Mouse (Mus musculus): ENCODE data around the gene Gm4792.

The Gm4792 gene

DNA sequence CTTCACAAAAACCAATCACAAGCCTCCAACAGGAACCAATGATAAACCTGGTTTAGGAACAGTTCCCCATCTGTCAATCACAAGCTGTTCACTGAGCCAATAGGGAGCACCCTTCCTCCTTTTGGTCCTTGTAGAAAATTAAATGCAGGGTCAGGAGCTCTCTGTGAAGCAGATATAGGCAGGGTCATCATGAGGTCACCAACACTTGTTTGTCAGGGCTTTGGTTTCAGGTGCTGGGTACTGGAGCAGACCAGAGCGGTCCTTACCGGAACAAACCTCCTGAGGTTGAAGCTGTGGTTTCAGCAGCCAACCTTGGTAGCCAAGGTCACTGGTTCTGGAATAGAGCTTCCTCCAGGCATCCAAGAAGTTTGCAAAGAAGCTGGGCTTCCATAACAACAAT lies 798 bp upstream of the Gm4792 start:
- DNase-seq = peak; percentile 38

DNA sequence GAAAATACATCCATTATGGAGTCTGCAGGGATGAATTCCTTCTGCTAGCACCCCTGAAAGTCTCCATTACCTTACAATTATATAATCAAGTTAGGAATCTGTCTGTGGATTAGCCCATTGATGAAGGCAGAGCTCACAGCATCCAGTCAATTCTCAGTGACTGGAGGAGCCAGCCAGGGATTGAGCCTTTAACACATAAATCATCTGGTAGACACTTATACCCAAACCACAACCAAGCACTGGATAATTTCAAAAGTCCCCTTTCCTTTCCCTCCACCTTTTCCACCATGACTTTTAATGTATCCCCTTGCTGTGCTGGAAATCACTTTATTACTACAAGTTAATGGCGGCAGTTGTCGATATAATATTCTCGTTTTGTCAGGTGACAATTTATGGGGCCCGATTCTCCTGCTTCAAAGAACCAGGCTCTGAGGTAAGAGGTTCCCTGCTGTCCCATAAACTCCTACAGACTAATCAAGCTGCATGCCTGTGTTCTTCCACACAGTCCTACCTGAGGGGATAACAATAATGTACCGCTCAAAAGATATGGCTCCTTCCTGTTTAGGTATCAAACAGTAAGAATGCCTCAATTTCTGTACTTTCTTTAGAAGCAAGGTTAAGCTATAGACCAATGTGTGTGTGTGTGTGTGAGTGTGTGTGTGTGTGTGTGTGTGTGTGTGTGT lies 2.4 kb downstream of the Gm4792 start:
- DNase-seq = no peak

DNA sequence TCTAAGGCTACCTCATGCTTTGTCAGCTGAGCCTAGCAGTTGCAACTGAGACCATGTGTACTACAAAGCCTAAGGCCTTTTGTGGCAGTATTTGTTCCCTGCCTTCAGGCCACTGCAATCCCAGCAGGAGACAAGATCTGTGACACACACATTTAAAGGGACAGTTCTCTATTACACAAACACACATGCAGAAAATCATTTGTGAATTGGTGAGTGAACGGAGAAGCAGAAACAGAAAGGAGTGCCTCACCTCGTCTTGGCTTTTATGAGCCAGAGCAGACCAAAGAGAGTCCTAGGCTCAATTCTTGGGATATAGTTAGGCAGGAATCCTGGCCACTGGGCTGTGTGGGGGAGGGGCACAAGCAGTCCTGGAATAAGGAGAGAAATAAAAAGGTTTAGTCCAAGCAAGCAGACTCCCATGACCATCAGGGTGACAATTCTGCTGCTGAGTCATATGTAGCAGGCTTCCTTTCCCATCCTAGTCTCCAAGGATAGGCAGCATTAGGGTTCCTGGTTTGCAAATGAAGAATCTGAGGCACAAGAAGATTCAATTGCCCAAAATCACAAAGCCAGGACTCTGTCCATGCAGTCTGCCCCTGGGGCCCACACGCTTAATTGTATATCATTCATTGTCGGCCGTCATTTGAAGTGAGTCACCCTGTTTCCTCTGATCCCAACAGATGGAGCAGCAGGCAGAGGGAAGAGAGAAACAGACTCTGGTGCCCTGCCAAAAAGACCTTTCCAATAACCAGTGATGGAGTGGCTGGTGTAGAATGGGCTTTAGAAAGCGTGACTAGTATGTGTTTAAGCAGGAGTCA lies 3.4 kb downstream of the Gm4792 start:
- DNase-seq = no peak

DNA sequence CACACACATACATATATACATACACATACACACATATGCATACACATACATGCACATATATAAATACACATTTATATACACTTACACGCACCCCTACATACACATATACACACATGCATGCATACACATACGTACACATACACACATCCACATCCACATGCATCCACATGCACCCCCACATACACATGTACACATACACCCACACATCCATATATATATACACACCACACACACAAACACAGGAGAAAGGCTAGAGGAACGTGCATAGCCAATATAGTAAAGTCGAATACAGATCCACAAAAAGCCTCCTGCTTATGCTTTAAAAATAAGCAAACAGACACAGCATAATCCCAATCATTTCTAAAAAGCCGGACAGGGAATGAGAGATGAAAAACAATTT lies 4.1 kb downstream of the Gm4792 start:
- DNase-seq = no peak

DNA sequence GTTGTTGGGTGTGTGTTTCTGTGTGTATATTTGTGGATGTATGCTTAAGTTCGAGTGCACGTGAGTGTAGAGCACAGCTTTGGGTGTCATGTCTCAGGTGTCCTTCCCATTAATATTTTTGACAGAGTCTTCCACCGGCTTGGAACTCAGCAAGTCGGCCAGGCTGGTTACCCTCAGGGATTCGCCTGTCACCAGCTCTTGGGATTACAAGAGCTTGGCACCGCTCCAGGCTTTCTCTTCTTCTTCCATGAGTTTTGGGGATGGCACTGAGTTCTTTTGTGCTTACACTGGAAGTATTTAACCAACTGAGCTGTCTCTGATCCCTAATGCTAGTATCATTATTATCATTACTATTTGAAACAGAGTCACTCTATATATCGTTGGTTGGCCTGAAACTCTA lies 15.7 kb downstream of the Gm4792 start:
- DNase-seq = no peak

DNA sequence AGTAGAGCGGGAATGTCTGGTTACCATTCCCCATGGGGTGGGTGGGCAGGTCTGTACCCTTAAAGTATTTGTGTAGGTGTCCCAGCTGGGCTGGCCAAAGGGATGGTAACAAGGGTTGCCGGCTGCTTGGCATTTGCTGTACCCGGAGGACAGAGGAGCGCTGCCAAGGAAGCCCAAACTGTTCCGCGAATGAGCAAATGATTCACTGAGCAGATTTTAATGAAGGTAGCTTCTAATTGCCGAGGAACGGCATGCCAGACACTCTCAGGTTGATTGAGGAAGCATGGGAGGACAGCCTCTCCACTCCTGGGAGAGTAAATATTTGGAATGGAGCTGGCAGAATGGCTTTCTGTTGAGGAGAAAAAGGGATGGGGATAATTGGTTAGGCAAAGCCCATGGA lies 16.3 kb downstream of the Gm4792 start:
- peak; percentile 17 for DNase-seq

DNA sequence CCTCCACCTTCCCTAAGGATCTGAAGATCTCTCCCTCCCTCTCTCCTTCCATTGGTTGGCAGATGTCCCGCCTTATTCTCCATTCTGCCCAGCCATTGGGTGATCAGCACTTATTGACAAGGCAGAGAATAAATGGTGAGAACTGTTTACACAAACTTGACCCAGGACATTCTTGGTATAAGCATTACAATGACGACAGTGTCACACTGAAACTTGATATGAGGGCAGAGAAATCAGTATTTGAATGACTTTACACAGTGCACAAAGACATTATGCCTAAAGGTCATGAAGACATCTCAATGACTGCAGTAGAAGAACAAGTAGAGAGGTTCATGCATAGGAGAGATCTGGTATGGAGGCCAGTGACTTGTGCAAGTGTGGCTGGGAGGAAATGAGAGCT lies 22.0 kb downstream of the Gm4792 start:
- no peak for DNase-seq

DNA sequence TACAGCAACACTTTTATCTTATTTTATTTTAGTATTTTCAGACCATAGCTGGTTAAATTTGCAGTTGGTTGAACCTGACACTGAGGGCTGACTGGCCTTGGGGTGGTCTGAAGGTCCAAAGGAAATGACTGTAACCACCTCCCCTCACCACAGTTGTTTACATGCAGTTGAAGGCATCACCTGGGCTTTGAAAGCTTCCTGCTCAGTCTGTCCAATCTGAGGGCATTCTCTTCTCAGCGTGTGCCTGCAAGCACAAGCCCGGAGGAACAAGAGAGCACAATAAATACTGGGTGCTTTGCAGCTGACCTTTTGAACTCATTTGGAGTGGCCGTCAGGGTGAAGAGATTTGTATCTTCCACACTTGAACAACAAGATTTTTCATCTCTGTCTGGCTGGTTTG lies 23.2 kb downstream of the Gm4792 start:
- no peak for DNase-seq

DNA sequence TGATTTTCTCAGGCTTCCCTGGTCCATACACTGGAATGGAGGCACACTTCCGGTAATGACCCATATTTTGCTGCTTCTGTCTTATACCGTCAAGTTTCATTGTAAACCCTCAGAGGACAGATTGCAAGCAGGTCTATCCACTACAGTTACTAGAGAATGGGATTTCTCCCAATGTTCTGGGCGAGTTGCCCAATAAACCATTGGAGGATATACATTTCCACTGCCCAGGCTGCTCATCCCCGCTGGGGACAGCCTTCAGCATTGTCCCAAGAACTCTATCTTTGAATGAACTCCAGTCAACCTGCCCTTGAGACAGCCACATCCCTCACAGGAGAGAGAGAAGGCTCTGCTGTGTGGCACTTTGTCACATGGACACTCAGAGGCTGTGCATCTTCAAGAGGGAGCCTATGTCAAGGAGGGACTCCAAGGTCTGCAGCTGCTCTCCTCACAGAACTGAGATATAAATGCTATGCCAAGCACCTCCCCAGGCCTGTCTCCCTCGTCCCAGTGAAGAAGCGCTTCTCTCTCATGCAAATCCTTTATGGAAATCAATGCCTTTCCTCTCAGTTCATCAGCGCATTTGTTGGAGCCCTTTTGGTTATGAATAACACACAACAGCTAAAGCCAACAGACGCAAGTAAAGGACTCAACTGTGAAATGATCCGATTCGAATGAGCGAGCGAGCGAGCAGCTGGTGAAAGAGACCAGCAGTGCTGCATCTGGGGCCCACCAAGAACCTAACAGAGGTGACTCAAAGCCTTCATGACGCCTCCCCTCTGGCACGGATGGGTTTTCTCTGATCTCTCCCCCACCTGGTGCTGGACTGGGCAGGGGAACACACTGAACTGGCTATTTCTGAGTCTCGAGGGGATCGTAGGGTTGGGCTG lies 32.6 kb downstream of the Gm4792 start:
- no peak for DNase-seq

DNA sequence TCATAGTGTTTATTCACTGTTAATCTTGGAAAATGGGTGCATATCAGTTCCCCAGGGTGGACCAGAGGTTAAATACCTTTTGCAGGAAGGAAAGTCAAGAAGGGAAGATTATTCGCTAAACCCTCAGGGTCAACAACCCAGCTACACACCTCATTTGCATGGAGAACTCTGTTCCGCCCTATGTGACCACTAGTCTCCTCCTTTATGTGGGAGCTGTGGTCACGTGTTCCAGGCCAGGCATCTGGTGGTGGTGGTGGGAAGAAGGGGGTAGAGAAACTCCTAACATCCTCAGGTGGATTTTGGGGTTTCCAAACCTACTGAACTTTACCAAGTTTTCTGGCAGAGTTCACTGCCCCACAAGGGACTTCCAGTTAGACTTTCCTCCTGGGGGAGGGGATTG lies 35.3 kb downstream of the Gm4792 start:
- DNase-seq = no peak

DNA sequence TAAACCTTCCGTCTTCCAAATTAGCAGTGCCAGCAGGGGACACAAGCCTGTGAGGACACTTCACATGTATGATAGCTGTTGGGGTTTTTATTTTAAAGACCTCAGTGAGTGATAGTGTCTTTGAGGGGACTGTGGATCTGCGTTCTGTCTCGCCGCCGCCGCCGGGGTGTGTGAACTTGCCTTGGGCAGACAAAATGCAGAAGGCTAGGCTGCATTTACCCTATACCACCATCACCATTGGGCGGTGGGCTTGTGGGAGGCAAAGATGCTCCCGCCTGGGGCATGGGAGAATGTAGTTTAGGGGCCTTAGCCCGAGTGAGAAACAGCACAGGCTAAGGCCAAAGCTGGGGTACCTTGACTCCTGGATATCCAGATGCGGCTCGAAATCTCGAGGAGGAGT lies 35.9 kb downstream of the Gm4792 start:
- no peak for DNase-seq

DNA sequence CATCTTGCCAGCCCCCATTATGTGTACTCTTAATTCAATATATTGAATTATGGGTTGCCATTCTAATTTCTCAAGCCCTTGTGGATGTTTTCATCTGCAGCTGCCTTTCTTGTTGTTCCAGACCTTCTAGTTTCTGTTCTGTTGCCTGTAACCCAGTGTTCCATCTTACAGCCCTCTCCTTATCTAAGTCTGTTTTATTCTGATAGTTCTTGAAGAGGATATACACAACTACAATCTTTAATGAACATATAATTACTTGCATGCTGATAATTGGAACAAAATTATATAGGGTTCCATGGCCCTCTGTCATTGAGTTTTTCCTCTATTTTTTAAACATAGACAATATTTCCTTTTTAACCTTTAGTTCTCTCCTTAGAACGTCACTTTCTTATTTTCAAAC lies 38.0 kb downstream of the Gm4792 start:
- no peak for DNase-seq

DNA sequence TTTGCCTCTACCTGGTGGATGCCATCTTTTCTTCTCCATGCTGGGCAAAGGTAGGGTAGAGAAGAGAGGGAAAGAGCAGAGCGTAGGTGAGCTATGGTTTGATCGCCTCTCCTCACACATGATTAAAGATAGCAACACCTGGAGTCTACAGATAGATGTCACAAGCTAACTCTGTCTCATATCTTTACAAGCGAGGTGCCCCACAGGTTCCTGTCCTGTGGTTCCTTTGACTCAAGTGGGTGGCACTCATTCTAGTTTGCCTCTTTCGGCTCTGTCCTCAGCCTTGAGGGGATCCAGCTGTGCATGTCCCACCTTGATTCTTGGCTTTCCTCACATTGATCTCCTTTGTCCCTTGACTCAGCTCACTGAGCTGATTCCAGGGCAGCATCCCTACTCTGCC lies 42.0 kb downstream of the Gm4792 start:
- no peak for DNase-seq

DNA sequence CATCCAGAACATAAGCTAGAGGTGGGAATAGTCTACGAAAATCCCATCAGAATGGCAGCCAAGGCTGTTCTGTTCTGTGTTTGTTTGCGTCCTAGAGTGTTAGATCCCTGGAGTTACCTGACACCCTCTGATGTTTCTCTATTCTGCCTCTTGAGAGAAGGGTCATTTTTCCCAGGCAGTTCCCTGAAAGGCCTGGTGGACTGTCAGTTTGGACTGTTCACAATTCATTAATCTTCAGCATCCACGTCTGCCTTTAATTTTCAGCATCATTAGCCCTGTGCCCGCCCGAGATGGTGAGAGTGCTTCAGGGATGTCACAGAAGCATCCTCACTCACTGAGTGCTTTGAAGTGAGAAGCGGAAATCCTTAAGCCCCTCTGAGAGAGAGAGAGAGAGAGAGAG lies 42.8 kb downstream of the Gm4792 start:
- no peak for DNase-seq

DNA sequence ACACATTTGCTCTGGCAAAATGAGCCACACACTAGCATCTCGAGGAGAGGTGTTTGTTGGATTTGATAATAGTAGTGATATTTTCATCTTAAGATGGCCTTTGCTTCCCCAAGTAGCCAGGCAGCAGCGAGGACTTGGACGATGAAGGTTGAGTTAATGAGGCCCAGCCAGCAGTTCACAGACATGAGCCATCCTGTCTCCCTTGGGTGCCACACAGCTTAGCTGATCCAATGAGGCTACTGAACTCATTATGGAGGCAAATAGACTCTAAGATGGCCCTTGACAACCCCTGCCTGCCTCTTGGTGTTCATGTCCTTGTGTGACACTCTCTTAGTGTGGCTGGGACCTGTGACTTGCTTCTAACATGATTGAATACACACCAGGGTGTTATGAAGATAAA lies 43.7 kb downstream of the Gm4792 start:
- DNase-seq = no peak

DNA sequence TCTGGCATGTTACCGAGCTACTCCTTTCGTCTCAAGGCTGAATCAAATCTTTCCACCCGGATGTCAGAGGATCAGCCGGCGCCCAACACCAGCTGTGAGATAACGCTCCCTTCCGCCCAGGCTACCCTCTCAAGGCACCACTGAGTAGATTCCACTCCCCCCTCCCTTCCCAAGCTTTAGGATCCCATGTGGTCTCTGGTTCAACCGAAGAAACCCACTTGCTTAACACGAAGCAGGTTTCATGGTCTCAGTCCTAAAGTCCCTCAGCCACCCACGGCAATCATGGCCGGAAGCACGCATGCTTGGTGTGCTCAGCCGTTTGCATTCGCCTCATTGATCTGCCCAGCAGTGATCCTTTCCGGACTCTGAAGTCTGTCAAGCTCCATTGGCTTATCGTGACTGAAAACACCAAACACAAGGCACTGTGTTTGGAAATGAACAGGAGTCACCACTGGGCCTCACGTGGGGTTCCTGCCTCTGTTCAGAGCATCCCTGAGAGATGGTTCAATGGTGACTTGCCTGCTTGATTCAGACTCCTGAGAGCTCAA lies 45.2 kb downstream of the Gm4792 start:
- DNase-seq = no peak

DNA sequence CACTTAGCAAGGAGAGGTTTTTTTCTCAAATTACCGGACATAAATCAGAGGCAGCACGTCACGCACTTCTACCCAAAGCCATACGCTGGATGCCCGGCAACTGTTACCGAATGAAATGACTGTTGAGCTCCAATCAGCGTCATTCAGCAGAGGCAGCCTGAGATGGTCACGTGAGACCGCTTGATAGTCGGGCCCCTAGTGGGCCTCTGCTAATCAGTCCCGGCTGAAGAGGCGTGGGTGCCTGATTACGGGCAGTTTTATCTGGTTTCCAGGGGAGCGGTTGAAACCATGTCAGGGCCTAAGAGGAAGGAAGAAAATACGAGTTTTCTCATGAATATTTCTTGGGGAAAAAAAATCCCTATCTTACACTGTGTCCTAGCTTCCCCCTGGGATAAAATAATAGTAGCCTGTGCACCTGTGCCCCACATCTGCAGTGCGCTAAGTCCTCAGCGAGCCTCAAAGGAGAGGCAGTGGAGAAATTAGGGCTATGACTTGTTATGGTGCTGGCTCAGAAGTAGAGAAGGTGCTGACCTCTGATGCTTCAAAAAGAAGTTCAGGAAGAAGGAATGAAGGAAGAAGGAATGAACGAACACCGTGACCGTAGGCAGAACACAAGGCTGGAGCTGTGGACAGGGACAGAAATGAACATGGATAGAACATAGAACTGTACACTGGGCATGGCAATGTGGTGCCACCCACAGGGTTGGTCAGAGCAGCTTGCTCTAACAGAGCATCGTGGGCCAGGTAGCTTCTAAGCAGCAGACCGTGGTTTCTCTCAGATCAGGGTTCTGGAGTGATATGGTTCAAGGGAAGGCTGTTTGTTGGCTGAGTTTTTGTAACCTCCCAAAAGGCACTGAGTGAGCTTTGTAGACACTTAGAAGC lies 48.7 kb downstream of the Gm4792 start:
- no peak for DNase-seq

DNA sequence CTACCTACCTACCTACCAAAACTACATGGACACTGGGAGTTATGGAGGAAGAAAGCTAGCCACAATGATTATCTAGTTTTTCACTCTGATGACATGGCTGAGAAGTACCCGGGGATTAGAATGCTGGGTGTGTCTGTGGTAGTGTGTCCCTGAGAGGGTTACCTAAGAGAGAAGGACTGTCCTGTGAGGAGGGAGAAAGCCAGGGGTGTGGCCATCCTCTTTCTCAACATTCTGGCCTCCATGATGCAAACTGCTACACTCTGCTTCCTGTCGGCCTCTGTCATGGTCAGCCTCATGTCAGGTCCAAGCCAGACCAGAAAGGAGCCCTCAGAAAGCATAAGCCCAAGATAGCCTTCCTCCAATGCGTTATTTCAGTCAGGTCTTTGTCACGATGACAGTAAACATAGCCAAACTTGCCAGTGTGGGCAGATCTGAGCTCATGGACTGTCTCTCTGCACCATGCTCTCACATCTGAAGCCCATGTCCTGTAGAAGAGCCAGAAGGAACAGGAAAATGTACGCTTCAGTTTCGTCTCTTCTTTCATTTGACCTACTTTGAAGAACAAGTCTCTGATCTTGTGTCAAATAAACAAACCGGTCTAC lies 50.7 kb downstream of the Gm4792 start:
- DNase-seq = no peak
